Mouse (Mus musculus) cerebellum, postnatal 10 days (tissue): Measurements from ENCODE around the gene Olfr986.
"Not testable (repeated sequence)": the region's sequence is repeated elsewhere in the genome, so short reads cannot be mapped to it uniquely, and the experiment has no call there.

Source experiments
- DNase-seq, 2 experiments: peaks; one replicate each; pipeline ENCODE4 v3.0.0; 2021; ENCODE audit warnings: mixed read lengths in 2 of 2

Olfr986 gene

GRCm38 (mm10) chr9:40180620-40181019, at the start of gene Olfr986:
Gene Olfr986 (plus strand): TSS chr9:40180920.
- DNase-seq: no peak

- DNase-seq: peak; percentile 25 to 38
Measured at GRCm38 (mm10) chr9:40136987-40137688, 43.6 kb upstream of the Olfr986 start.

GRCm38 (mm10) chr9:40139484-40139883, 41.2 kb upstream of the Olfr986 start:
- no peak for DNase-seq

GRCm38 (mm10) chr9:40141544-40141943, 39.2 kb upstream of the Olfr986 start:
- DNase-seq: no peak

- DNase-seq: no peak
Measured at GRCm38 (mm10) chr9:40155118-40155644, 25.5 kb upstream of the Olfr986 start.

GRCm38 (mm10) chr9:40166446-40166845, 14.3 kb upstream of the Olfr986 start:
- DNase-seq: peak; percentile 57 to 70

GRCm38 (mm10) chr9:40177017-40177416, 3.7 kb upstream of the Olfr986 start:
- no peak for DNase-seq

- DNase-seq: not testable (repeated sequence)
Measured at GRCm38 (mm10) chr9:40185166-40185565, 4.4 kb downstream of the Olfr986 start.

- no peak for DNase-seq
Measured at GRCm38 (mm10) chr9:40191086-40191876, 10.6 kb downstream of the Olfr986 start.

- DNase-seq: peak; percentile 94
Measured at GRCm38 (mm10) chr9:40192098-40193038, 11.6 kb downstream of the Olfr986 start, which contains the start of gene Zfp202. Gene Zfp202 (plus strand): TSS chr9:40192316.

GRCm38 (mm10) chr9:40195981-40196380, 15.3 kb downstream of the Olfr986 start:
- DNase-seq: no peak

- DNase-seq: no peak
Measured at GRCm38 (mm10) chr9:40206546-40206950, 25.8 kb downstream of the Olfr986 start.

- no peak for DNase-seq
Measured at GRCm38 (mm10) chr9:40210744-40211143, 30.0 kb downstream of the Olfr986 start.

- no peak for DNase-seq
Measured at GRCm38 (mm10) chr9:40214058-40214457, 33.3 kb downstream of the Olfr986 start.

GRCm38 (mm10) chr9:40216651-40217050, 35.9 kb downstream of the Olfr986 start:
- DNase-seq: no peak

- DNase-seq: peak in 1 of 2 experiments; percentile 47
Measured at GRCm38 (mm10) chr9:40224289-40224688, 43.6 kb downstream of the Olfr986 start.

GRCm38 (mm10) chr9:40227874-40228789, 47.4 kb downstream of the Olfr986 start:
- peak; percentile 76 to 78 for DNase-seq

GRCm38 (mm10) chr9:40228804-40229331, 48.1 kb downstream of the Olfr986 start:
- no peak for DNase-seq

GRCm38 (mm10) chr9:40229479-40229878, 48.8 kb downstream of the Olfr986 start:
- DNase-seq: no peak

- DNase-seq: no peak
Measured at GRCm38 (mm10) chr9:40231019-40231418, 50.3 kb downstream of the Olfr986 start.
